Mouse (Mus musculus): ENCODE results near the gene Hist1h1b.

- TF ChIP-seq CTCF (IDR thresholded peaks at IDR 0.05; ENCODE audit: low read depth, low read length) (no peak), POLR2A (IDR thresholded peaks at IDR 0.05; ENCODE audit: extremely low read depth, insufficient read depth, low read length) (no peak)
These were observed 1.3 kb downstream of the Hist1h1b start for GRCm38 (mm10) chr13:21778814-21779766.

All from liver, adult 2 months (tissue).